Mouse (Mus musculus) spleen, adult 2 months (tissue): Measurements from ENCODE around the gene Tmem229b. TPM values are rescaled to one million over a fixed set of nuclear protein-coding genes. Genes with fewer than 3 reads are reported as not detected.
A peak's percentile ranks its signal among the peaks of the same experiment; 100 is the strongest.

ENCODE experiments used
- DNase-seq, 2 experiments: peaks; one replicate each; pipeline versions ENCODE4 v3.0.0 to v3.0.0-alpha.2; 2012 to 2021; ENCODE audit warnings: low spot score in 2 of 2, low read depth in 1 of 2
- H3K27ac ChIP-seq: fragments of 200-500 bp; 2 replicates; pipeline ENCODE4 v1.5.1; 2012; ENCODE audit warnings: low read length, inconsistent platforms; ENCODE audit not compliant: insufficient read depth
- H3K27me3 ChIP-seq: fragments of 200-500 bp; 2 replicates; pipeline ENCODE4 v1.6.1; 2012; ENCODE audit warnings: mild to moderate bottlenecking, moderate library complexity, low read length, inconsistent platforms; ENCODE audit not compliant: control insufficient read depth, insufficient read depth
- H3K36me3 ChIP-seq: fragments of 200-500 bp; 2 replicates; pipeline ENCODE4 v1.6.1; 2012; ENCODE audit warnings: mild to moderate bottlenecking, low read length, inconsistent platforms; ENCODE audit not compliant: control insufficient read depth, insufficient read depth
- H3K4me1 ChIP-seq: fragments of 200-500 bp; 2 replicates; pipeline ENCODE4 v1.6.1; 2011; ENCODE audit warnings: inconsistent platforms; ENCODE audit not compliant: control insufficient read depth, insufficient read depth, insufficient read length
- H3K4me3 ChIP-seq: fragments of 200-500 bp; 2 replicates; pipeline ENCODE4 v1.5.1; 2011; ENCODE audit warnings: mild to moderate bottlenecking, inconsistent platforms; ENCODE audit not compliant: insufficient read depth, insufficient read length; ENCODE audit errors: extremely low read depth
- CTCF ChIP-seq: fragments of 200-500 bp; IDR thresholded peaks from 2 replicates; pipeline ENCODE4 v1.5.1; 2011; ENCODE audit warnings: mild to moderate bottlenecking, inconsistent platforms; ENCODE audit not compliant: insufficient read depth, insufficient read length, insufficient replicate concordance; ENCODE audit errors: extremely low read depth
- POLR2A ChIP-seq: fragments of 200-500 bp; IDR thresholded peaks from 2 replicates; pipeline ENCODE4 v1.6.1; 2011; ENCODE audit warnings: low read depth, low read length, inconsistent platforms
- WGBS: fragments of 180-500 bp; shearing (Covaris S2); methylation state at CpG from one replicate; pipeline ENCODE4 v1.1.7; 2018; 5-methylcytosine and 5-hydroxymethylcytosine counted together
- polyA plus RNA-seq: library from polyadenylated mRNA; depleted of rRNA; stranded (reverse); fragments of >200 nt; gene quantifications from 2 replicates; pipeline ENCODE4 v1.2.3, GENCODE M21; 2012

Tmem229b gene
- polyA plus RNA-seq, 1 experiment: 41.6 TPM

GRCm38 (mm10) chr12:78956405-78956804 lies 51.0 kb downstream of the Tmem229b start:
- TF ChIP-seq CTCF (no peak), POLR2A (no peak)
- DNase-seq: no peak
- WGBS: 86% methylated on average over 4 of the region's 4 CpGs

GRCm38 (mm10) chr12:78952484-78952883 lies 54.9 kb downstream of the Tmem229b start:
- 78% methylated on average over 3 of the region's 3 CpGs for WGBS
- Histone ChIP-seq H3K36me3 (no peaks in the 10 kb centered on the region), H3K4me1 (no peaks in the 10 kb centered on the region), H3K27ac (no peak overlapping the region), H3K4me3 (no peak overlapping the region), H3K27me3 (no peaks in the 10 kb centered on the region)
- no peak for DNase-seq
- no peak for TF ChIP-seq POLR2A
- TF ChIP-seq CTCF: no peak

More at GRCm38 (mm10) chr12:78956405-78956804, 51.0 kb downstream of the Tmem229b start:
- H3K27me3 ChIP-seq: no peaks in the 10 kb centered on the region
- no peaks in the 10 kb centered on the region for H3K36me3 ChIP-seq
- H3K4me1 ChIP-seq: no peaks in the 10 kb centered on the region
- no peak overlapping the region for H3K27ac ChIP-seq
- H3K4me3 ChIP-seq: no peak overlapping the region

- TF ChIP-seq CTCF (no peak), POLR2A (no peak)
- Histone ChIP-seq H3K4me1 (no peaks in the 10 kb centered on the region), H3K4me3 (no peak overlapping the region), H3K27ac (no peak overlapping the region), H3K36me3 (no peaks in the 10 kb centered on the region), H3K27me3 (no peaks in the 10 kb centered on the region)
- 81% methylated on average over 11 of the region's 11 CpGs for WGBS
- no peak for DNase-seq
Measured at GRCm38 (mm10) chr12:78952053-78952452, 55.4 kb downstream of the Tmem229b start.

GRCm38 (mm10) chr12:78947661-78948060 lies 59.8 kb downstream of the Tmem229b start:
- no peak overlapping the region for H3K4me3 ChIP-seq
- DNase-seq: no peak
- no peaks in the 10 kb centered on the region for H3K27me3 ChIP-seq
- H3K27ac ChIP-seq: no peak overlapping the region
- no peaks in the 10 kb centered on the region for H3K4me1 ChIP-seq
- TF ChIP-seq CTCF: no peak
- no peak for TF ChIP-seq POLR2A
- 83% methylated on average over 5 of the region's 5 CpGs for WGBS
- no peaks in the 10 kb centered on the region for H3K36me3 ChIP-seq

GRCm38 (mm10) chr12:78947161-78947560 lies 60.3 kb downstream of the Tmem229b start:
- 62% methylated on average over 6 of the region's 6 CpGs for WGBS
- no peak overlapping the region for H3K4me3 ChIP-seq
- no peak overlapping the region for H3K27ac ChIP-seq
- H3K36me3 ChIP-seq: no peaks in the 10 kb centered on the region
- no peaks in the 10 kb centered on the region for H3K27me3 ChIP-seq
- no peak for TF ChIP-seq POLR2A
- DNase-seq: peak; percentile 22 to 26
- no peaks in the 10 kb centered on the region for H3K4me1 ChIP-seq

GRCm38 (mm10) chr12:78942931-78943330 lies 64.5 kb downstream of the Tmem229b start:
- H3K4me1 ChIP-seq: no peaks in the 10 kb centered on the region
- no peak for DNase-seq
- H3K36me3 ChIP-seq: no peaks in the 10 kb centered on the region
- H3K4me3 ChIP-seq: no peak overlapping the region
- no peak for TF ChIP-seq POLR2A
- no peak for TF ChIP-seq CTCF
- H3K27ac ChIP-seq: no peak overlapping the region
- 93% methylated on average over 6 of the region's 6 CpGs for WGBS
- no peaks in the 10 kb centered on the region for H3K27me3 ChIP-seq

GRCm38 (mm10) chr12:78940081-78940480 lies 67.3 kb downstream of the Tmem229b start:
- H3K4me1 ChIP-seq: no peaks in the 10 kb centered on the region
- TF ChIP-seq POLR2A: no peak
- no peak for TF ChIP-seq CTCF
- no peak for DNase-seq
- no peak overlapping the region for H3K27ac ChIP-seq
- H3K36me3 ChIP-seq: no peaks in the 10 kb centered on the region
- no peaks in the 10 kb centered on the region for H3K27me3 ChIP-seq
- 79% methylated on average over 5 of the region's 5 CpGs for WGBS
- H3K4me3 ChIP-seq: no peak overlapping the region
